Mouse (Mus musculus): Measurements from ENCODE around the gene AC131692.1. TPM values are rescaled to one million over a fixed set of nuclear protein-coding genes. Genes with fewer than 3 reads are reported as not detected.

The AC131692.1 gene
- not detected for total RNA-seq (2021)
- long read RNA-seq, experiment 1, result 0 reads
- long read RNA-seq, experiment 2, result 0 reads

DNA sequence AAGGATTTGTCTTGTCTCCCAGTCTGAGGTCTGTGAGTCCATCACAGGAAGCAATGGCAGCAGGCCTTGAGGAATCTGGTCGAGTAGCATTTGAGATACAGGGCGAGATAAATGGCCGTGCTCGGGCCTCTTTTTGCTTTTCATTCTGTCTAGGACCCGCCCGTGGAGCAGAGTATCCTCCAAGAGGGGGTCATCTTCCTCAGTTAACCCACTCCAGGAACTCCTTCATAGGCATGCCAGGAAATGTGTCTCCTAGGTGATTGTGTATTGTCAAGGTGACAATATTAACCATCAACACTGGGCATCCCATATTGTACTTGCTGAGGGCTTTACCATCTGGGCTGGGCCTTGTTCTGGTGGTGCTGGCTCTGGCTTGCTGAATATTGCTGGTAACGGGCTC lies at the start of gene AC131692.1:
Gene AC131692.1 (plus strand): TSS at position 301 of the 400 bp plus-strand sequence.
- no peak for DNase-seq (ENCODE audit: low spot score)

DNA sequence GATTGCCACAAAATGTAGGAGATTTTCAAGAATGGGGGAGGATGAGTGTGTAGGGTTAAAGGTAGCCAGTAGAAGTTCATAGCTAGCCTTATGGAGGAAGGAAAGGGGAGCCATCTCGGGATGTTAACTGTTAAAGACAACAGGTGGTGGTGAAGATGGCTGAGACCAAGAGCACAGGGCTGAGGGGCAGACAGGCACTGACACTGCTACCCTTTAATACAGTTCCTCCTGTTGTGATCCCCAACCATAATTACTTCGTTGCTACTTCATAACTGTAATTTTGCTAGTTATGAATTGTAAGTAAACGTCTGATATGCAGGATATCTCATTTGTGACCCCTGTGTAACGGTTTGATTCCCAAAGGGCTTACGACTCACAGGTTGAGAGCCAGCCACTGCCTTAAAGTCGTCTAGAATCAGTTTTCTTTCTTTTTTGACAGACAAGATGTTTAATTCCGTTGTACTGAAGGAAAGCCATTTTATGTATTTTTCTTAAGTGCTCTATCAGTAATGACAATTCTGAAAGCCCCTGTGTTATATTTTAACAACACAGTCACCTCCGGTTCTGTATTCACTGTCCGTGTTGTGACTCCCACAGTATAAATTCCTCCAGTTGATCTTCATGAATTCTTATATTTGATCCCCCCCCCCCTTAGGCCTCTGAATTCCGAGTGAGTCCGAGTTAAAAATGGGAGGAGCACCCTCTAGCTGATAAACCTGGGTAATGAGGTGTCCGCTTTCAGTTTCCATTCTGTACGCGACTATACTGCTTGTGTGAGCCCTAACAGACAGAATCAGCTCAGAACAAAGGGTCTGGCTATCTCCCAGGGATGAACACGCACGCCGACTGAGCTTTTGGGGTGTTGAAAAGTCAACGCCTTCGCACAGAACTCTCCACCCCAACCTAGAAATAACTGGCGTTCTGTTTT lies 48.6 kb upstream of the AC131692.1 start:
- no peak for DNase-seq (ENCODE audit: low spot score)

DNA sequence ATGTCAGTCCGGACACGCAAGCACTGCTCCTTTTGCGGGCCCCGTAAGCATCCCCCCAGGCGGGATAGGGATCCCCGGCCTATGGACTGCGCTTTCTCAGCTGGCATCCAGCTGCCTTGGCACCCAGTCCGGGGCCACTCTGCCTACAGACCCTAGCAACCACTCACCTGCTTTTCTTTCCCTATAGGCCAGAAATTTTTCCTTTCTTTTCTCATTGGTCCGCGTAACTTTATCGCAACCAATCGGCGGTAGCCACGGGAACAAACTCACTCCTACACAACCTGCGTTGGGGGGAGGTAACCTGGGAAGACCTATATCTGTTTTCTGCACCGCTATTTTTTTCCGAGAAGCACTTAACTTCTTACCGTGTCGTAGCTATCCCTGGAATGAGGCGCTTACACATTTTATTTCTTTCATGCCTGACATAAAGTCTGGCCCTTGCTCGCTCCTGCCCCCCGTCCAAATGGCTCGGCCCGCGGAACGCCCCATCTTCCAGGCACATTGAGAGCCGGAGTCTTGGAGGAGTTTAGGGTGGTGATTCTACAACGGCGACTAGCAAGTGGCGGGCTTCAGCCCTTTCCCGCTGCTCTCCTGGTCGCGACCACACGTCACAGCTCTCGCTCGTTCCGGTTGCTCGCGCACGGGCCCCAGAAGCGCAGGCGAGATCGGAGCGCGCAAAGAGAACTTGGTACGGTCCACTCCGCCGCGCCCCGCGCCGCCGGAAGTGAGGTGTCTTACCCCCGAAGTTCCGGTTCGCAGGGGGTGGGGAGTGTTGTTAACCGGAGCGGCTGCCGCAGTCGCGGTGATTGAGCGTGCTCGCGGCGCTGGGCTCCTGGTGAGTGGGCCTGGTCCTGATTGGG lies 47.7 kb upstream of the AC131692.1 start, which contains the start of gene Syvn1:
Gene Syvn1 (plus strand): TSS at position 283 of the 860 bp plus-strand sequence.
- DNase-seq (ENCODE audit: low spot score), result peak; percentile 92

GRCm38 (mm10) chr19:6047154-6047898 lies 46.9 kb upstream of the AC131692.1 start:
- DNase-seq (ENCODE audit: low spot score), result peak; percentile 5

GRCm38 (mm10) chr19:6047899-6048166 lies 46.4 kb upstream of the AC131692.1 start:
- no peak for DNase-seq (ENCODE audit: low spot score)

DNA sequence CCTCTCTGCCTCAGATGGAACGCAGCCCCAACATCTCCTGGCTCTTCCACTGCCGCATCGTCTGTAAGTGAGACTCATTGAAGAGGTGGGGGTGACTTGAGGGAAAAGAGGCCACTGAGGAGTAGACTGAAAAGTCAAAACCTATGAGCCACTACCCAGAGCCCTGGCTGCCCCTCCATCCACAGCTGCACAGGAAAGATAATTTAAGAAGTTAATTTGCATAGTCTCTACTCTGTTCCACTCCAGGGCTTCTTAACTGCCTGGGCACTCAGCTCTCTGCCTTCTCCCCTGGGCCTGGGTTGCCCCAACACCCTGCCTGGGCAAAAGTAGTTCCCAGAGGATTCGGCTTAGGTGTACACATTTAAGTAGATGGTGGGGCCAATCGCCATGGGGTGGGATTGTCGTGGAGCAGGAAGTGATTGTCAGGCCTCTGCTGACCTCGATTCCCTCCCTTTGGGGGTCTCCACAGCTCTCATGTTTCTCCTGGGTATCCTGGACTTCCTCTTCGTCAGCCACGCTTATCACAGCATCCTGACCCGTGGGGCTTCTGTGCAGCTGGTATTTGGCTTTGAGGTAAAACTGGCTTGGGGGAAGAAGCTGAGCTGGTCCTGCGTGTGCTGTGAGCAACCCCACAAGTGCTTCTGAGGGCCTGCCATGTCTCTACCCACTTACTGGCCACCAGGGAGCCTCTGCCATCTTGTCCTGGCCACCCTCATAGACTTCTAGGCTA lies 45.4 kb upstream of the AC131692.1 start:
- no peak for DNase-seq (ENCODE audit: low spot score)

DNA sequence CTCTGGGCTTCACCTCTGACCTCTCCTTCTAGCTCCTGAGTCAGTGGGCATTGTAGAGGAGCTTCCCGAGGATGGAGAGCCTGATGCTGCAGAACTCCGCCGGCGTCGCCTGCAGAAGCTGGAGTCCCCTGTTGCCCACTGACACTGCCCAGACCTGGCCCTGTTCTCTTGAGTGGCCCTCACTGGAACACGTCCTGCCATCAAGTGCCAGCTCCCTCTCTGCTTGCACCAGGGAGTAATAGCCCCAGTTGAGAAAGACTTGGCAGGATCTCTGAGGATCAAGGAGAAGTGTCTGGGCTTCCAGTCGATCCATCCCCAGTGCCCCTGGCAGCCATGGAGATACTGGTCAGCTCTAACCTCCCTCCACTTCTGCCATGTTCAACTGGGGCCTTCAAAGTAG lies 41.7 kb upstream of the AC131692.1 start:
- DNase-seq (ENCODE audit: low spot score), result no peak

- DNase-seq (ENCODE audit: low spot score), result no peak
Measured at GRCm38 (mm10) chr19:6054296-6054695, 39.9 kb upstream of the AC131692.1 start.

DNA sequence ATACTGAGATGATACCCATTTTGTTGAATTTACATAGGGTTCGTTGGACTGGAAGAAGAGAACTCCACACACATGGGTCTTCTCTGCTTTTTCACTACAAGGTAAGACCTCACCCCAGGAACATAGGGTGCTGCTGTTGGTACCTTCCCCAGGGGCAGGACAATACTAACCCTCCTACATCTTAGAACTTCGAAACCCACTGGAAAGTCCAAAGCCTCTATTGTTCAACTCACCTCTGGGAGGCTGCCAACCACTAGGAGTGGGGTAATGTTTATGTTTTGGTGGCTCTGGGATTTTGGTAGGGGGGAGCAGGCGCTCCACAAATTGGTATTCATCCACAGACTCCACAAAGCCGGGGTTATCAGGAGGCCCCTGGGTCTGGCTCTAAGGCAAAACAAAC lies 37.5 kb upstream of the AC131692.1 start:
- no peak for DNase-seq (ENCODE audit: low spot score)

DNA sequence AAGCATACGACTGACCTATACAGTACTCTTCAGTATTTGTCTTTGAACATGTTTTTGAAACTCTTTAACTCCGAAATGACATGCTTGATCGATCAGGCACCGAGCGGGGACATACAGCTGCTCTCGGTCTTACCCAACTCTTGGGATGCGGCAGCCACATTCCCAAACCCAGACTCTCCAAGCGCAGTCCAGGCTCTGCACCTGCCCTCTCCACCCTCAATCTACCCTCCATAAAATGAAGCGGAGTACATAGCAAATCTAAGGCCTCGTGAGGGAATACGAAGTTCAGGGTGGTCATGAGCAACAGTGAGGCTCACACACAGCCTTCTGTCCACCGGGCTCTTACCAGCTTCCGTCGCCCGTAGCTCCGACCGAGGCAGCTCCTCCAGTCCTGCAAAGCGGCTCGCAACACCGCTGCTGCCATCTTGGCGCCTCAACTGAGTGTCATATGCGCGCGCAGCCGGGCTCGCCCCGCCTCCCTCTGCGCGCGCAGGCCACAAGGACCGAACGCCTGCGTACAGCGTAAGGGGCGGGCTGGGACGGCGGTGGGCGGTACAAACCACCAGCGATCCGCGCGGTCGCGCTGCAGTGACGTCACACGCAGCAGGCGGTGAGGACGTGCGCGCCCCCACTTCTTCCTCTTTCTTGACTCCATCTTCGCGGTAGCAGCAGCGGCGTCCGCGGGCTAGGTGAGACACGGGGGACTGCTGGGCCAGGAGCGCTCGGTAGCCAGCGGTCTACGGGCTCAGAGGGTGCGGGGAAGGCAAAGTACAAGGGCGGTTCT lies 36.7 kb upstream of the AC131692.1 start, which contains the start of the genes Mrpl49 and Fau:
Gene Mrpl49 (minus strand): TSS at position 473 of the 784 bp plus-strand sequence.
Gene Fau (plus strand): TSS at position 532 of the 784 bp plus-strand sequence.
- peak; percentile 98 for DNase-seq (ENCODE audit: low spot score)

DNA sequence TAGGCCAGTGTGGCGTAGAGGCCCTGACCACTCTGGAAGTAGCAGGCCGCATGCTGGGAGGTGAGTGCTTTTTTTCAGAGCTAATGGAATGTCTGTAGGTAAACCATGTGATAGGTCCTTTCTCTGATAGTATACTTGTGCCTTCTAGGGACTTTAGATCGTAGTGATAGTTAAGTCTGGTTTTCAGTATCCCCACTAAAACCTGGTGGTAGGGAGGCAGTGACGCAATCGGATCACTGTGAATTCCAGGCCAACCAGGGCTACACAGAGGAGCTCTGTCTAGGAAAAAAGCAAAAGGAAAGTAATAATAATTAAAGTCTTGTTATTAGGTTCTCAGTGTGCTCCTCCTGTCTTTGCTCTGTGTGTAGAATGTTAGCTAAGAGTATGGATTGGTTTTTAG lies 35.7 kb upstream of the AC131692.1 start:
- DNase-seq (ENCODE audit: low spot score), result no peak

- no peak for DNase-seq (ENCODE audit: low spot score)
Measured at GRCm38 (mm10) chr19:6058966-6059365, 35.3 kb upstream of the AC131692.1 start.

GRCm38 (mm10) chr19:6061021-6061533 lies 33.1 kb upstream of the AC131692.1 start, which contains the start of gene Znhit2:
Gene Znhit2 (plus strand): TSS chr19:6061192.
- DNase-seq (ENCODE audit: low spot score), result peak; percentile 96

DNA sequence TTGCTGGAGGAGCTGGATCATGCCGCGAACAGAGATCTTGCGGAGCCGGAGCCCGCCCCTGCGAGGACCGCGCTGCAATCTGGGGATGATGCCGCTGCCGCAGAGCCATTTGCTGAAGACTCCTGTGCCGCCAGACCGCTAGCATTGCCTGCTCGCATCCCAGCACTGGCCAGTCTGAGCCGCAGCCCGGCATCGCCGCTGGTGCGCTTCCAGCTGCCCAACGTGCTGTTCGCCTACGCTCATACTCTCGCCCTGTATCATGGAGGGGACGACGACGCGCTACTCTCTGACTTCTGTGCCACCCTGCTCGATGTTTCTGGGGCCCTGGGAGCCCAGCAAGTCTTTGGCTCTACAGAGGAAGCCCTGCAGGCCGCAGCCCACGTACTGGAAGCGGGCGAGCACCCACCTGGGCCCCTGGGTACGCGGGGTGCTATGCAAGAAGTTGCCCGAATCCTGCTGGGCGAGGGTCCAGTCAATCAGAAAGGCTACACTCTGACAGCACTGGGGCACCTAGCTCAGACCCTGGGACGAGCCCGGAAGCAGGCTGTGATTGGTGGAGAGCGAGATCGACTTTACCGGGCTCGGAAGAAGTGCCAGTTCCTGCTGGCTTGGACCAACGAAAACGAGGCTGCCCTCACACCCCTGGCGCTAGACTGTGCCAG lies 32.4 kb upstream of the AC131692.1 start:
- DNase-seq (ENCODE audit: low spot score), result no peak

GRCm38 (mm10) chr19:6062418-6062817 lies 31.8 kb upstream of the AC131692.1 start:
- no peak for DNase-seq (ENCODE audit: low spot score)

GRCm38 (mm10) chr19:6063081-6063480 lies 31.1 kb upstream of the AC131692.1 start:
- DNase-seq (ENCODE audit: low spot score), result no peak

DNA sequence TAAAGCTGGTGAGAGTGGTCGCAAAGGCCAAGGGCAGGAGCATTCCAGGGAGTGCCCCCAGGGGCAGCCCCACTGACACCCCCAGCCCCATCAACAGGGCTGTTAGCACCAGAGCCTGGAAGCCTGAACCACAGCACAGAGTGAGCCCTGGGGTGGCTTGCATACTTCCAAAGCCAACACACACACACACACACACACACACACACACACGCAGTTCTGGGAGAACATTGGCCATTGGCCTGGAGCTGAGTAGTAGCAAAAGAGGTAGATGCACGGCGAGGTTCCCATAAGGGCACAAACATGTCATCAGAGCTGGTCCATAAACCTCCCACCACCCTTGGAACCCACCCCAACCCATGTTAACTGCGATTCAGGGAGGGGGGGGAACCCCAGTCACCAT lies 27.6 kb upstream of the AC131692.1 start:
- DNase-seq (ENCODE audit: low spot score), result no peak

DNA sequence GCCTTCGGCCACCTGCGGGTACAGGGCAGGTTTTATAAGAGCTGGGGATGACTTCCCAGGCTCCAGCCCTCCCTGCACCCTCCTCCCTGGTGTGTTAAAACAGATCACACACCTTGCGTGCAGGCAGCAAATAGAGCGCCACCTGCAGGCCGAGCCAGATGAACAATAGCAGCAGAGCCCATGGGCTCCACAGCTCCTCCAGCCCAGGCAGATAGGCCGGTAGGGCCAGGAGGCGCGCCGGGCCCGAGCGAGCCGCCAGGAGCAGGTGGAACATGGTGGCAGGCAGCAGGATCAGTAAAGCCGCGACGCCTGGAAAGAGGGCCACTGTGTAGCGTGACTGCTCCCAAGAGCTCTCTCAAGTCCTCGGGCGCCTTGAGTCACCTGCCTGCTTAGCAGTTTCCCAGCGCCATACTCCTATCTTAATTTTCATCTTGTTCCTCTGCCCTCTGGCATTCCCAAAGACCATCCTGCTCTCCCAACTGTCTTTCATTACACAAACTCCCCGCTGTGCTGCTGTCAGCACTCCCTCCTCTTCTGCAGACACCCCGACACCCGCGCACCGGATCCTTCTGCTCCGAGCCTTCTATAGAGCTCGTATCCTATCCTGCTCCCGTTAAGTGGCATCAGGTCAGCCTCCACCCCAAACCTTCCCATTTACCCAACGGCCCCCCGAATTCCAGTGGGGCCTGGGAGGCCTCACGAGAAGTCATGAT lies 27.1 kb upstream of the AC131692.1 start:
- DNase-seq (ENCODE audit: low spot score), result peak; percentile 67
